Mouse (Mus musculus): ENCODE measurements at regions not wholly inside any gene's neighbourhood (a gene's known extent, or its start where the extent isn't known, plus 50 kb on each side); places are given as distances from the start of the nearest gene placed in this dataset.

DNA sequence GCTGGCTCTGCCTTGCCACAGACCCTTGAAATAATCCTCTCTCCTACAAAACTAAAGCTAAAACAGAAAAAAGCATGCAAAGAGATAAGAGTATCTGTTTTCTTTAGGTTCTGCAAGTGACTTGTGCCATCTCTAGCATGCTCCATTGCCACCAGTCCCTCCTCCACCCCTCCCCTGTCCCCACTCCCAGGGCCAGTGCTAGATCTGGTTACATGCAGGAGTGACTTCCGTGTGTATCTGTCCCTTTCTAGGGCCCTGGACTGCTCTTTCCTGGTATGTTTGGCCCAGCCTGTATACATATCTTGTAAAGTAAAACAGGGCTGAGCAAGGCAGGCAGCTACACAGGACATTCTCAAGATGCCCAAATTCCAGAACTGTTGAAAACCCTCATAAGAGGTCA is 313.9 kb upstream of the Meis1 start:
- Histone ChIP-seq H3K27me3 (ENCODE audit: control insufficient read depth, insufficient read depth, low read length) (no peaks in the 10 kb centered on the region), H3K4me3 (replicated peaks; ENCODE audit: insufficient read depth, low read depth, low read length) (no peak overlapping the region), H3K4me1 (ENCODE audit: control insufficient read depth, insufficient read depth, low read length) (no peaks in the 10 kb centered on the region), H3K27ac (ENCODE audit: insufficient read depth, low read length) (no peak overlapping the region)
- no peak for TF ChIP-seq POLR2A (IDR thresholded peaks at IDR 0.05; ENCODE audit: borderline replicate concordance, insufficient read depth, low read length)
- TF ChIP-seq CTCF (IDR thresholded peaks at IDR 0.05; ENCODE audit: borderline replicate concordance, insufficient read depth, low read depth, low read length) = no peak
- 55% methylated on average over 1 of the region's 1 CpGs for WGBS
- no peak for DNase-seq

GRCm38 (mm10) chr11:19333908-19334487 is 315.2 kb upstream of the Meis1 start:
- H3K27ac ChIP-seq (ENCODE audit: insufficient read depth, low read length) = no peak overlapping the region
- no peaks in the 10 kb centered on the region for H3K4me1 ChIP-seq (ENCODE audit: control insufficient read depth, insufficient read depth, low read length)
- H3K4me3 ChIP-seq (replicated peaks; ENCODE audit: insufficient read depth, low read depth, low read length) = no peak overlapping the region
- WGBS = 98% methylated on average over 1 of the region's 1 CpGs
- H3K27me3 ChIP-seq (ENCODE audit: control insufficient read depth, insufficient read depth, low read length) = no peaks in the 10 kb centered on the region
- no peak for DNase-seq
- no peak for TF ChIP-seq POLR2A (IDR thresholded peaks at IDR 0.05; ENCODE audit: borderline replicate concordance, insufficient read depth, low read length)
- TF ChIP-seq CTCF (IDR thresholded peaks at IDR 0.05; ENCODE audit: borderline replicate concordance, insufficient read depth, low read depth, low read length) = no peak

- H3K4me3 ChIP-seq (replicated peaks; ENCODE audit: insufficient read depth, low read depth, low read length) = no peak overlapping the region
- DNase-seq = no peak
- H3K27ac ChIP-seq (ENCODE audit: insufficient read depth, low read length) = no peak overlapping the region
- H3K27me3 ChIP-seq (ENCODE audit: control insufficient read depth, insufficient read depth, low read length) = no peaks in the 10 kb centered on the region
- TF ChIP-seq POLR2A (IDR thresholded peaks at IDR 0.05; ENCODE audit: borderline replicate concordance, insufficient read depth, low read length) (no peak), CTCF (IDR thresholded peaks at IDR 0.05; ENCODE audit: borderline replicate concordance, insufficient read depth, low read depth, low read length) (no peak)
- H3K4me1 ChIP-seq (ENCODE audit: control insufficient read depth, insufficient read depth, low read length) = no peaks in the 10 kb centered on the region
- WGBS = 90% methylated on average over 3 of the region's 3 CpGs
Observed at GRCm38 (mm10) chr11:19335384-19335783, 316.6 kb upstream of the Meis1 start.

DNA sequence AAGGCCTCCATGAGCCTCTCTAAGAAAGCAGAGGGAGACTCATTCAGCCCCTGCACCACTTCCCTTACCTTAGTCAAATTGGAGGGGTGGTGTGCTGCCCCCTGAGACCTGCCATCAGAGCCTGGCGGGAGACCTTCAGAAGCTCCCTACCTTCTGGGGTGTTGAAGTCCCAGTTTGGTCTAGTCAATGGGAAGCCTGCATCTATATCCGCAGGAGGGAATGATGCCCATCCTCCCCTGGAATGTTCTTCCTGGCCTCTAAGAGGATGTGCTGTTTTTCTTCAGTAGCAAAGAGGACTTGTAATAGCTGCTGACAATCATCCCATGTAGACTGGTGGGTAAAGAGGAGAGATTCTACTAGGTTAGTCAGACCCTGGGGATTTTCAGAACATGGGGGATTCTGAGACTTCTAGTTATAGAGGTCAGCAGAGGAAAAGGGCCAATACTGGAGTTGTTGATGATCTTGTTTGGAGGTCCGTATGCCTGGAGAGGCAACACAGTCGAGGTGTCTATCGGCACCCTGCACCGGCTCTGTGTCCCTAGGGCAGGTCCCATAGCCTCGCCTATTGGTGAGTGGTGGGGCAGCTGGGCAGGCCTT is 321.0 kb upstream of the Meis1 start:
- 94% methylated on average over 7 of the region's 7 CpGs for WGBS
- Histone ChIP-seq H3K27me3 (ENCODE audit: control insufficient read depth, insufficient read depth, low read length) (no peaks in the 10 kb centered on the region), H3K4me3 (replicated peaks; ENCODE audit: insufficient read depth, low read depth, low read length) (no peak overlapping the region), H3K4me1 (ENCODE audit: control insufficient read depth, insufficient read depth, low read length) (no peaks in the 10 kb centered on the region), H3K27ac (ENCODE audit: insufficient read depth, low read length) (no peak overlapping the region)
- TF ChIP-seq CTCF (IDR thresholded peaks at IDR 0.05; ENCODE audit: borderline replicate concordance, insufficient read depth, low read depth, low read length) (no peak), POLR2A (IDR thresholded peaks at IDR 0.05; ENCODE audit: borderline replicate concordance, insufficient read depth, low read length) (no peak)
- DNase-seq = no peak

GRCm38 (mm10) chr11:19340889-19341288 is 322.1 kb upstream of the Meis1 start:
- 88% methylated on average over 5 of the region's 5 CpGs for WGBS
- TF ChIP-seq CTCF (IDR thresholded peaks at IDR 0.05; ENCODE audit: borderline replicate concordance, insufficient read depth, low read depth, low read length) (no peak), POLR2A (IDR thresholded peaks at IDR 0.05; ENCODE audit: borderline replicate concordance, insufficient read depth, low read length) (no peak)
- Histone ChIP-seq H3K27me3 (ENCODE audit: control insufficient read depth, insufficient read depth, low read length) (no peaks in the 10 kb centered on the region), H3K4me1 (ENCODE audit: control insufficient read depth, insufficient read depth, low read length) (no peaks in the 10 kb centered on the region), H3K4me3 (replicated peaks; ENCODE audit: insufficient read depth, low read depth, low read length) (no peak overlapping the region), H3K27ac (ENCODE audit: insufficient read depth, low read length) (no peak overlapping the region)
- no peak for DNase-seq

- no peak overlapping the region for H3K4me3 ChIP-seq (replicated peaks; ENCODE audit: insufficient read depth, low read depth, low read length)
- no peaks in the 10 kb centered on the region for H3K27me3 ChIP-seq (ENCODE audit: control insufficient read depth, insufficient read depth, low read length)
- H3K4me1 ChIP-seq (ENCODE audit: control insufficient read depth, insufficient read depth, low read length) = no peaks in the 10 kb centered on the region
- no peak for DNase-seq
- no peak overlapping the region for H3K27ac ChIP-seq (ENCODE audit: insufficient read depth, low read length)
- WGBS = 62% methylated on average over 3 of the region's 3 CpGs
- TF ChIP-seq POLR2A (IDR thresholded peaks at IDR 0.05; ENCODE audit: borderline replicate concordance, insufficient read depth, low read length) (no peak), CTCF (IDR thresholded peaks at IDR 0.05; ENCODE audit: borderline replicate concordance, insufficient read depth, low read depth, low read length) (no peak)
Observed at GRCm38 (mm10) chr11:19341379-19341778, 322.6 kb upstream of the Meis1 start.

DNA sequence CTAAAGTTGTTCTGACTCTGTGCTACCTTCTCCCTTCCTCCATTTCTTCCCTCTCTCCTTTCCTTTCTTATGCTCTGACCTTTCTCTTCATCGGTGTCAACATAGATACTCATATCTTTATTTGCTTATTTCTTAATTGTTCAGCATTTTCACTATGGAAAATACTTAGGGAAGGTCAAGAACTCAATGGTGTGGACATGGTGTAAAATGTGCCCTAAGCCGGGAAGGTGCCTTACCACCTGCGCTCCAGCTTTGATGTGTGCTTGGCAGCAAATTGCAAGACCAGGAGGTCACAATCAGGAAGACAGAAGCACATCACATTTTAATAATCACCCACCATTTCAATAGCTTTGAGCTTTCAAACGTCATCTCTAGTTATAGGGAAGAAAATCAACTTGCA is 324.0 kb upstream of the Meis1 start:
- Histone ChIP-seq H3K27me3 (ENCODE audit: control insufficient read depth, insufficient read depth, low read length) (no peaks in the 10 kb centered on the region), H3K4me3 (replicated peaks; ENCODE audit: insufficient read depth, low read depth, low read length) (no peak overlapping the region), H3K4me1 (ENCODE audit: control insufficient read depth, insufficient read depth, low read length) (no peaks in the 10 kb centered on the region), H3K27ac (ENCODE audit: insufficient read depth, low read length) (no peak overlapping the region)
- WGBS = 83% methylated on average over 4 of the region's 4 CpGs
- no peak for TF ChIP-seq CTCF (IDR thresholded peaks at IDR 0.05; ENCODE audit: borderline replicate concordance, insufficient read depth, low read depth, low read length)
- no peak for TF ChIP-seq POLR2A (IDR thresholded peaks at IDR 0.05; ENCODE audit: borderline replicate concordance, insufficient read depth, low read length)
- DNase-seq = no peak

DNA sequence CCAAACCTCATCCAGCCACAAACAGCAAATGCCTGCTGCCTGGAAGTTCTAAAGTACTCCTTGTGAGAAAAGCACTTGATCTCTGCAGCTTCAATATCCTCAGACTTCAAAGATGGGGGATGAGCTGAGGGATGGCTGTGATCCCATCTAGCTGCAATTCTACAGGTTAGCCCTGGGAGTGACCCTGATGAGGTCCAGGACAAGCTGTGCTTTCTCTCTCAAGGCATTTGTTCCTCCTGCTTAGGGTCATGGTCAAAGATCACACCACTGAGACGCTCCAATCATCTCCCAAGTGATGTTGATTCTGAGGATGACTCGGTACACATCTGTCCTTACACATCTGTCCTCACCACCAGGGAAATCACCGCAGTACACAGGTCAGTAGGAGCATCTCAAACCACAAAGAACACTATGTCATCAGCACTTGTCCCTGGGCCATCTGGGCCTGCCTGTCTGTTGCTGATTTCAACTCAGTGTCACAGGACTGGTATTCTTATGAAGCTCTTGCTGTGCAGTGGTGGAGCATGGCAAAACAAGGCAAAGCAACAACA is 327.6 kb upstream of the Meis1 start:
- no peak for DNase-seq
- Histone ChIP-seq H3K27ac (ENCODE audit: insufficient read depth, low read length) (no peak overlapping the region), H3K4me3 (replicated peaks; ENCODE audit: insufficient read depth, low read depth, low read length) (no peak overlapping the region), H3K4me1 (ENCODE audit: control insufficient read depth, insufficient read depth, low read length) (no peaks in the 10 kb centered on the region), H3K27me3 (ENCODE audit: control insufficient read depth, insufficient read depth, low read length) (no peaks in the 10 kb centered on the region)
- TF ChIP-seq CTCF (IDR thresholded peaks at IDR 0.05; ENCODE audit: borderline replicate concordance, insufficient read depth, low read depth, low read length) = no peak
- 87% methylated on average over 3 of the region's 3 CpGs for WGBS

All from cerebellum, adult 2 months (tissue).